Mouse (Mus musculus): ENCODE results near the gene Hcfc1.

Gene Hcfc1

DNA sequence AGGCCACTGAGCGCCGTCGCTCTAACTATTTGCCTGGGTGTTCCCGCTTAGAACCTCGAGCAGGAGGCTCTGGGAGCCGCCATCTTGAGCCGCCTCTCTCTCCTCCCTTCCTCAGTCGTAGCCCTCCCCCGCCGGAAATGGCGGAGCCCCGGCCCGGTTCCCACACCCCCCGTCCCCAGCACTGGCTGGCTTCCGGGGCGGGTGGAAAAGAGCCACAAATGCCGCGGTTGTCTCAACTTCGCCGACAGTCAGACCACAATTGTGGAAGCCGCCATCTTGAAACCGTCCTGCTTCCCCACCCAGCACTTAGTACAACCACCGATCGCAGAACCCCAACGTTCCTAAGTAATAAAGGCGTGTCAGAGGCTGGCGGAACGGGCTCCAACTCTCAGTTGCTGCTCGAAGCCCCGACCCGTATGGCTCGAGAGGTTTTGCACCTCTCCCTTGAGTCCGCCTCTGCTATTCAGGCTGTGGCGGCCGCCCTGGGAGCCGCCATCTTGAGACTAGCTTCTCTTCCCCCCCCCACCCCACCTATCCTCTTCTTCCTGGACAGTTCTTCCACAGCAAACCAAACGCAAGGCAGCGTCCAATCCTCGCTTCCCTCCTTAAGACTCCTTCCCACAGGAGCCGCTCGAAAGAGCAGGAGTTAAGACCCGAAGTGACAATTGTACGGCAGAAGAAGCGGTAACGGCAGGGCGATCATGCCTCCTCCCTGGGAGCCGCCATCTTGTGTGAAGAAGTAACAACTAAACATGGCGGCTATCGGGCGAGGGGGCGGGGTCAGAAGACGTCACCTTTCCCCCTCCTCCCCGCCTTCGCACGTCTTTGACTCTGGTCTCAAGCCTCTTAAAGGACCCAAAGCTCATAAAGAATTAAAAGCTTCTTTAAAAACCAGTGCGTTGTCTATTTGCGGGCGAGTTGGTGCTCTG lies at the start of gene Hcfc1:
Hcfc1 (minus strand) TSS at position 110 of the 929 bp plus-strand sequence.
- ATAC-seq (ENCODE audit: low TSS enrichment) = peak; percentile 54

- ATAC-seq (ENCODE audit: low TSS enrichment) = no peak
Measured at GRCm38 (mm10) chrX:74014597-74014996, 48.4 kb upstream of the Hcfc1 start.

- ATAC-seq (ENCODE audit: low TSS enrichment) = no peak
Measured at GRCm38 (mm10) chrX:74008063-74008462, 41.9 kb upstream of the Hcfc1 start.

DNA sequence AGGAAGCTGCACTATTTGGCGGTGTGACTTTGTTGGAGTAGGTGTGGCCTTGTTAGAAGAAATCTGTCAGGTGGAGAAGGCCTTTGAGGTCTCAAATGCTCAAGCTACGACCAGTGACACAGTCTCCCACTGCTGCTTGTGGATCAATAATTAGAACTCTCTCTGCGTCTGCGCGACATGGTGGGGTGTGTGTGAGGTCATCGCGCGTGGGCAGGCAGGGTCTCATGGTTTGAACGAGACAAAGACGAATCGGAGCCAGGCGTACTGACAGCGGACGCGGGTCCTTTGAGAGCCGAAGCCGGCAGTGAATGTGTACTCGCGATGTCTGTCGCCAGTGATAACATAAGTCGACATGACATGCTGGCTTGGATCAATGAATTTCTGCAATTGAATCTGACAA lies 40.2 kb upstream of the Hcfc1 start:
- ATAC-seq (ENCODE audit: low TSS enrichment) = no peak

DNA sequence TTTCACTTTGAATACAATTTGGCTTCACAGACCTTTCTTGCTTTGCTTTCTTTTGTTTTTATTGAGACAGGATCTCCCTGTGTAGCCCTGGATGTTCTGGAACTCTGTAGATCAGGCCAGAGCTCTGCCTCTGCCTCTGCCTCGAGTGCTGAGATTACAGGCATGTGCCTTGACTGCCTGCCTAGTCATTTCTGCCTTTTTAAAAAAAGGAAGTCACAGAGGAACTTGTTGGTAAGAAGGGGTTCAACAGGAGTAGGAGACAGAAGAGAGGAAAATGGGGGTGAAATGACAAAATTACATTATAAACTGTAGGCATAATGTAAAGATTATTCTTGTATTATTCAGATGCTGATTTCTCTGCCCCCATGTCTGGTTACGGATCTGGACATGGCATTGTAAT lies 37.5 kb upstream of the Hcfc1 start:
- no peak for ATAC-seq (ENCODE audit: low TSS enrichment)

DNA sequence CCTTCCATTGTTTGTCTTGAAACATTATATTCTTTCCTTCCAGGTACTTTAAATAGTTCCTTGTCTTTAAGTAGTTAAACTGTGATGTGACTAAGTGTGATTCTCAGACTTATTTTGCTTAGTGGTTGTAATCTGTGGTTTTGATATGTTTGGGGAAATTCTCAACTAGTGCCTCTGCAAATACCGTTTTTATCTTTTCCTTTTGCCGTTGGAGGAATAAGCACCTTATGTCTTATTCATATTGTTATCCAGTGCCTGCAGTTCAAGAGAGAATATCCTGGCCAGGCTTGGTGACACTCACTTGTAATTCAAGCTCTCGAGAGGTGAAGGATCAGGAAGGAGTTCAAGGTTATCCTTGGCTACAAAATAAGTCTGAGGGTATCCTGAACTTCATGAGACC lies 34.9 kb upstream of the Hcfc1 start:
- no peak for ATAC-seq (ENCODE audit: low TSS enrichment)

DNA sequence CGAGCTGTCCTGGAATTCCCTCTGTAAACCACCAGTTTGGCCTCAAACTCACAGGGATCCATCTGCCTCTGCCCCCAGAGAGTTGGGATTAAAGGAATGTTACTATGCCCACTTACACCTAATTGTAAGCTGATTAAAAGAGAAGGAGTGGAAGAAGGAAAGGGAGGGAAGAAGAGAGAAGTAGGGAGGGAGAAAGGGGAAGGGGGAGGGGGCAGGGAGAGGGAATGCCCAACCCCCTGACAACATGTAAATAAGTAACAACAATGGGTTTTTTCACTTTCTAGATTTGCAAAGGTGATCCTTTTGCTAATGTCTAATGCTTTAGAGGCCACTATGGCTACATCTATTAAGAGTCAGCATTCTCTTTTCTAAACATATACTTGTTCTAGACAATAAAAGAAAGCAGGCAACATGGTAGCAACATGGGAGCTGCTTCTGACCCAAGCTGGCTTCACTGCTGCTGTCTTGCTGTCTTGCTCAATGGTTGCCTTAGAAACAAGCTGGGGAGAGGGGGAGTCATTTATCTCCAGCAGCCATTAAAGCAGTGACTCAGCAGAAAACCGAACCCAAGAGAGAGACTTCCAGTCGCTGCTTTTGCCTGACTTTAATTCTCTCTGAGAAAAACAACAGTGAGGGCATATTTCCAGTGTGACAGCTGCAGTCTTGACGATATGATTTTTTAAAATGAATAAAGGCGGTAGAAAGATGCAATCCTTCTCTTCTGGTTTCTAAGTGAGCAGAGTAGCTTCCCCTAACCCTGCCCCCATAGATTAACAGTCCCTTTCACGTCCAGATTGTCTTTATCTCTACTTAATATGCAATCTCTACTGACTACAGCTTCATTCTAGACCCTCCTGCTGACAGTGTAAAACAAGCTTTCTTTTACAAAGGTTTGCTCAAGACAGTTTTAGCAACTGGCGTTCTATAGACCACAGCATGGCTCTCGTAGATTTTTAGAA lies 33.0 kb upstream of the Hcfc1 start:
- peak; percentile 89 for ATAC-seq (ENCODE audit: low TSS enrichment)

DNA sequence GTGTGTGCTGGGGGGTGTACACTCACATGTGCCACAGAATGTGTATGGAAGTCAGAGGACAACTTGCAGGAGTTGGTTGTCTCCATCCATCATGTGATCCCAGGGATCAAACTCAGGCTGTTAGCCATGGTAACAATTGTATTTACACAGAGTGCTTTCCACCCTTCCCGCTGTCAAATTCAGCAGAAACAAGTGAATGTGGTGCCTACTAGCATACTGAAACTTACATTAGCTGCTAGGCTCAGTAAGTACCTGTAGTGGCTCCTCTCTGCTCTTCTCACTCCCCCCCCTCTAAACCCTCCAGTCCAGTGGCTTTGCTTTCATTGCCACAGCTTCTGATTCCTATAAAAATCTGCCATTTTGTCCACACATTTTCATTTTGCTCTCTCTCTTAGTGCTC lies 11.6 kb upstream of the Hcfc1 start:
- no peak for ATAC-seq (ENCODE audit: low TSS enrichment)

- no peak for ATAC-seq (ENCODE audit: low TSS enrichment)
Measured at GRCm38 (mm10) chrX:73976283-73976682, 10.1 kb upstream of the Hcfc1 start.

- no peak for ATAC-seq (ENCODE audit: low TSS enrichment)
Measured at GRCm38 (mm10) chrX:73972774-73973173, 6.6 kb upstream of the Hcfc1 start.

DNA sequence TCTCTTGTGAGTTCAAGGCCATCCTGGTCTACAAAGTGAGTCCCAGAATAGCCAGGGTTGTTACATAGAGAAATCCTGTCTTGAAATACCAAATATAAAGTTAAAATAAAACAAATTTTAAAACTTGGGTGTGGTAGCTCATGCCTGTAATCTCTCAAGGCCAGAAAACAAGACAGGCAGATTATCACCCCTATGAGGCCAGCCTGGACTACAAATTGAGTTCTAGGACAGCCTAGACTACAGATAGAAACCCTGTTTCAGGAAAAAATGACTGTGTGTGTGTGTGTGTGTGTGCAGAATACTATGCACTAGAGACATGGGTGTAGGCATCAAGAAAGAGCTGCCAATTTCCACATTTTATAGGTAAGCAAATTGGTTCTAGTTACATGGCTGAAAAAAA lies 4.6 kb upstream of the Hcfc1 start:
- no peak for ATAC-seq (ENCODE audit: low TSS enrichment)

DNA sequence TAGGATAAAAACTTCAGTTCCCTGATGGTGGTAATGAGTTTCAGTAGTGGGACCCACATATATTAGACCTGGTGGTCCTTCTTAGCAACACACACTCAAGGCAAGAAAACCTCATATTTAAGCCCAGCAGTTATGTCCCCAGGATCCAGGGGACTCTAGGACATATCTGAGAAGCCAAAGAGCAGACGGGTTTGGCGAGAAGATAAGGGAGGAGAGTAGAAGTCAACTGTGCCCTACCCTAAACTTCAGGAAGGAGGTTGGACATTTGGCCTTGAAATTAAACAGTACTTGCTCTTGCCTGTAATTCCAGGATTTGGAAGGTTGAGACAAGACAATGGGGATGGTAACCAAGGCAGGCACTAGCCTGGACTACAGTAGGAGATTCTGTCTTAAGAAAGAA lies 3.6 kb upstream of the Hcfc1 start:
- ATAC-seq (ENCODE audit: low TSS enrichment) = no peak

DNA sequence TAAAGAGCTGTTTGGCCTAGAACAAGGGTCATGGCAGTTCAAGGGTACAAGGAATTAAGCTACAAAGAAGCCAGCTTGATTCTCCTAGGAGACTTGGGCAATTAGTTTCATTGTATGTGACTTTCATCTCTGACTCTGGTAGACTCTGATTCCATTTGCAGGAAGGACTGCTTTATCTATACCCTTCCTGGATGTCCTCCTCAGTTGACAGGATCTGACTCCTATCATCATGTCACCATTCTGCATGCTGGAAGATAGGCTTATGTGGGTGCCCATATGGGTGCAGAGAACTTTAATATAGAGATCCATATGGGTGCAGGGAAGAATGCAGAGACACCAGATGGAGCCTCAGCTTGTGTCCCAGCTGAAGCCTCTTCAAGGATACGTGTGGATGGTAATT lies 3.0 kb upstream of the Hcfc1 start:
- no peak for ATAC-seq (ENCODE audit: low TSS enrichment)

DNA sequence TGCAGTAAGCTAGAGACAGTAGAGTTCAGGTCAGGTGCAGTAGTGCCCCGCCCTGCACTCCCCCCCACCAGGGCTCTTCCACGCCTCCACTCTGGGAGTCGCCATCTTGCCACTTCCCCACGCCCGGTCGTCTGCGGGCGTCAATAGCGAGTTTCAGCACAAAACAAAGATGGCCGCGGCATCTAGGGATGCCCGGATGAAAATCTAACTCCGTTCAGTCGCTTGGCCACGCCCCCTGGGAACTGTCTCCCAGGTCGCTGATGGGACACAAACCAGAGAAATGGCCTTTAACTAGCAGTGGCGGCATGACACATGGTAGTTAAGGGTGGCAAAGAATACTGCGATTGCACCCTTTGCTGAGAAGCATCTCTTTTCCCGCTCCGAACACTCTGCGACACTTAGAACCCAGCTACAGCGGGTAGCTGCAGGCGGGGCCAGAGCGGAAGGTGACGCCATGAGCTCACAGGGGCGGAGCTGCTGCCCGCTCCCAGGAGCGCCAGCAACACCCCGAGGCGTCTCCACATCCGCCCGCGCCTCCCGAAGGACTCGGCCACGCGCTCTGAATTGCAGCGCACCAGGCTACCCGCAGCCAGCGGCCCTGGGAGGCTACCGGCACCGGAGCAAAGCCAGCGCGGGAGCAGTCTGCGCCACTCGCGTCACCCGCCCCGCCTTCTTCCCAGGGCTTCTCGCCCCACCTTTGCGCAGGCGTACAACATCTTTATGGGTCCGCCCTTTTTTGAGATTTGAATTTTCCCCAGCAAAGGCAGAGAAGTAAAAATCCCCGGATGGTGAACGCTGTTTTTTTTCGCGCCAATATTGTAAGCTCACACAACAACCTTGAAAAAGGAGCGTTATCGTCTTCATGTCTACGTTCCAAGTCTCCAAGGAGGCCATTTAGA lies 1.3 kb upstream of the Hcfc1 start:
- peak; percentile 79 for ATAC-seq (ENCODE audit: low TSS enrichment)

GRCm38 (mm10) chrX:73965307-73965706 lies 850 bp downstream of the Hcfc1 start:
- no peak for ATAC-seq (ENCODE audit: low TSS enrichment)

- no peak for ATAC-seq (ENCODE audit: low TSS enrichment)
Measured at GRCm38 (mm10) chrX:73964363-73964762, 1.8 kb downstream of the Hcfc1 start.

GRCm38 (mm10) chrX:73954988-73955387 lies 11.2 kb downstream of the Hcfc1 start:
- ATAC-seq (ENCODE audit: low TSS enrichment) = no peak

DNA sequence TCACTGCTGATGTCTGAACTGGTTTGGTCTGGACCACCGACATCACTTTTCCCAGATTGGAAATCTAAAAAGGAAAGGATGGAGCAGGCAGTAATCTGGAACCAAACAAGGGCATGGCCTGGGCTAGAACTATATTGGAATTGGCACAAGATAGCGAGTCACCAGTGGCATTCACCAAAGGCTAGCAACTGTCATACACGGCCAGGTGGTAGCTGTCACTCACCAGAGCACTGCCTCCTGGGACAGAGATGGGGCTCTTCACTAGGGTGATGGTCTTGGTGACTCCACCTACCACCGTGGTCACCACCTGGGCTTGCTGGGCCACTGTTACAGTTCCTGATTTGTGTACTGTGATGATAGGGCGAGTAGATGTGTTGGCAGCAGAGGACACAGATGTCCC lies 13.6 kb downstream of the Hcfc1 start:
- no peak for ATAC-seq (ENCODE audit: low TSS enrichment)

GRCm38 (mm10) chrX:73949341-73949740 lies 16.8 kb downstream of the Hcfc1 start:
- no peak for ATAC-seq (ENCODE audit: low TSS enrichment)

DNA sequence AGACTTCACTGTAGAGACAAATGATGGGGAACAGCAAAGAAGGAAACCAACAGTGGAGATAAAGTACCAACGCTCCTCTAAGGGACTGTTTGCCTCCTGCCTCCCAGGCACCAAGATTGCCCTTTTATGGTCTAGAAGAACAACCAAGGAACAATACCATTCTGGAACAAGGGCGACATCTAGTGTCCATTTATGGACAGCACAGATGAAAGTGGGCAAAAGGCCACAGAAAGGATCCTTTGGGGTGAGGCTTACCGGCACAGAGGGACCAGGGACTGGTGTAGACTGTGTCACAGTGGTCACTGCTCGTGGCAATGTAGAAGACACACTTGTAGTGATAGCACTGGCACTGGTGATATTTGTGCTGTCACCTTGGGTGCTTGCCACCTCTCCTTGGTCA lies 17.5 kb downstream of the Hcfc1 start:
- peak; percentile 78 for ATAC-seq (ENCODE audit: low TSS enrichment)

GRCm38 (mm10) chrX:73946896-73947295 lies 19.3 kb downstream of the Hcfc1 start:
- no peak for ATAC-seq (ENCODE audit: low TSS enrichment)

GRCm38 (mm10) chrX:73942294-73942693 lies 23.9 kb downstream of the Hcfc1 start:
- ATAC-seq (ENCODE audit: low TSS enrichment) = no peak

Data from frontal cortex, adult (tissue).